Mouse (Mus musculus): ENCODE data around the gene Gmfg. TPM values are rescaled to one million over a fixed set of nuclear protein-coding genes. Genes with fewer than 3 reads are reported as not detected.
A peak's percentile ranks its signal among the peaks of the same experiment; 100 is the strongest.

Gene Gmfg
- polyA plus RNA-seq, 1 experiment from 2014 or later, result 9.6 TPM

GRCm38 (mm10) chr7:28490410-28490809 lies 53.2 kb downstream of the Gmfg start:
- no peak overlapping the region for H3K27ac ChIP-seq
- no peaks in the 10 kb centered on the region for H3K36me3 ChIP-seq
- no peak overlapping the region for H3K4me3 ChIP-seq
- ATAC-seq (replicated peaks; ENCODE audit: insufficient number of reproducible peaks, insufficient read depth, low FRiP score, low read depth), result no peak
- H3K9ac ChIP-seq, result no peak overlapping the region
- peak overlapping the region; percentile 25; the same call in 1 of the 2 replicates for H3K4me2 ChIP-seq
- H3K27me3 ChIP-seq, result peaks cover 16% of the 10 kb centered on the region; the same call in 1 of the 2 replicates
- no peaks in the 10 kb centered on the region for H3K9me3 ChIP-seq (replicated peaks)
- 3% methylated on average over 10 of the region's 10 CpGs for WGBS
- H3K4me1 ChIP-seq (replicated peaks), result peaks cover 9% of the 10 kb centered on the region

DNA sequence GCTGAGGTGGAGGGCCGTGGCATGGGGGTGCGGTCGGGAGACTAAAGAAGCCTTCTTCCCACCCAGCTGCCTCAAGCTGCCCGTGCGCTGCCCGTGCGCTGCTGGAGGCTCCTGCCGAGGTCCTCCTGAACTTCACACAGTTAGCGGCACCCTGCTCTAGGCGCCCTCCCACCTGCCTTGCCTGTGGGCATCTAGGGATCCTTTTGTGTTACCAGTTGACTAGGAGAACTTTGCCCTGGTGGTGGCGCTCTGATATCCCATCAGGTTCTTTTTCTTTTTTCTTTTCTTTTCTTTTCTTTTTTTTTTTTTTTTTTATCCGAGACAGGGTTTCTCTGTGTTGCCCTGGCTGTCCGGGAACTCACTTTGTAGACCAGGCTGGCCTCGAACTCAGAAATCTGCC lies 53.7 kb downstream of the Gmfg start:
- no peak for ATAC-seq (replicated peaks; ENCODE audit: insufficient number of reproducible peaks, insufficient read depth, low FRiP score, low read depth)
- Histone ChIP-seq H3K27me3 (peaks cover 16% of the 10 kb centered on the region; the same call in 1 of the 2 replicates), H3K4me2 (peak overlapping the region; percentile 25; the same call in 1 of the 2 replicates), H3K9me3 (replicated peaks) (no peaks in the 10 kb centered on the region), H3K36me3 (no peaks in the 10 kb centered on the region), H3K4me1 (replicated peaks) (peaks cover 9% of the 10 kb centered on the region), H3K4me3 (no peak overlapping the region), H3K27ac (no peak overlapping the region), H3K9ac (no peak overlapping the region)
- WGBS, result 28% methylated on average over 14 of the region's 14 CpGs

GRCm38 (mm10) chr7:28492310-28492709 lies 55.1 kb downstream of the Gmfg start:
- no peak overlapping the region for H3K4me3 ChIP-seq
- H3K9ac ChIP-seq, result no peak overlapping the region
- H3K36me3 ChIP-seq, result no peaks in the 10 kb centered on the region
- 83% methylated on average over 8 of the region's 8 CpGs for WGBS
- H3K4me1 ChIP-seq (replicated peaks), result peaks cover 9% of the 10 kb centered on the region
- H3K4me2 ChIP-seq, result no peak overlapping the region
- H3K27ac ChIP-seq, result no peak overlapping the region
- no peak for ATAC-seq (replicated peaks; ENCODE audit: insufficient number of reproducible peaks, insufficient read depth, low FRiP score, low read depth)
- H3K9me3 ChIP-seq (replicated peaks), result no peaks in the 10 kb centered on the region
- peaks cover 16% of the 10 kb centered on the region; the same call in 1 of the 2 replicates for H3K27me3 ChIP-seq

GRCm38 (mm10) chr7:28495426-28495825 lies 58.2 kb downstream of the Gmfg start:
- 76% methylated on average over 11 of the region's 11 CpGs for WGBS
- Histone ChIP-seq H3K27ac (no peak overlapping the region), H3K4me3 (no peak overlapping the region), H3K4me2 (no peak overlapping the region), H3K27me3 (no peaks in the 10 kb centered on the region), H3K36me3 (no peaks in the 10 kb centered on the region), H3K9ac (no peak overlapping the region), H3K4me1 (replicated peaks) (peaks cover 4% of the 10 kb centered on the region), H3K9me3 (replicated peaks) (no peaks in the 10 kb centered on the region)
- ATAC-seq (replicated peaks; ENCODE audit: insufficient number of reproducible peaks, insufficient read depth, low FRiP score, low read depth), result no peak

Other genes starting within 250 kb of the Gmfg start
- gene Eid2, start 169.6 kb upstream of the Gmfg start, polyA plus RNA-seq (2015; fragmentation: Nextera tagmentation; extraction: Ambion mirVana), result 5.2 and 5.9 TPM in 2 replicates
- 8.2 and 8.5 TPM in 2 replicates for gene Eid2b, start 159.7 kb upstream of the Gmfg start, polyA plus RNA-seq (2015; fragmentation: Nextera tagmentation; extraction: Ambion mirVana)
- gene Selenov, start 146.3 kb upstream of the Gmfg start, polyA plus RNA-seq (2015; fragmentation: Nextera tagmentation; extraction: Ambion mirVana), result not detected in 2 replicates
- gene Dll3, start 135.2 kb upstream of the Gmfg start, polyA plus RNA-seq (2015; fragmentation: Nextera tagmentation; extraction: Ambion mirVana), result 0.16 and 0.34 TPM in 2 replicates
- gene Timm50, start 125.4 kb upstream of the Gmfg start, polyA plus RNA-seq (2015; fragmentation: Nextera tagmentation; extraction: Ambion mirVana), result 101 and 117 TPM in 2 replicates
- gene Supt5, start 98.7 kb upstream of the Gmfg start, polyA plus RNA-seq (2015; fragmentation: Nextera tagmentation; extraction: Ambion mirVana), result 52.0 and 71.9 TPM in 2 replicates
- gene Rps16, start 86.8 kb upstream of the Gmfg start, polyA plus RNA-seq (2015; fragmentation: Nextera tagmentation; extraction: Ambion mirVana), result 534 and 573 TPM in 2 replicates
- 34.3 and 46.7 TPM in 2 replicates for gene Plekhg2, start 64.8 kb upstream of the Gmfg start, polyA plus RNA-seq (2015; fragmentation: Nextera tagmentation; extraction: Ambion mirVana)
- gene Zfp36, start 57.2 kb upstream of the Gmfg start, polyA plus RNA-seq (2015; fragmentation: Nextera tagmentation; extraction: Ambion mirVana), result 13.6 and 14.7 TPM in 2 replicates
- gene Med29, start 44.7 kb upstream of the Gmfg start, polyA plus RNA-seq (2015; fragmentation: Nextera tagmentation; extraction: Ambion mirVana), result 42.0 and 45.7 TPM in 2 replicates
- gene Paf1, start 44.5 kb upstream of the Gmfg start, polyA plus RNA-seq (2015; fragmentation: Nextera tagmentation; extraction: Ambion mirVana), result 66.8 and 73.0 TPM in 2 replicates
- 1.1 and 1.5 TPM in 2 replicates for gene Lrfn1, start 14.5 kb downstream of the Gmfg start, polyA plus RNA-seq (2015; fragmentation: Nextera tagmentation; extraction: Ambion mirVana)
- not detected in 2 replicates for gene Ifnl2, start 73.0 kb downstream of the Gmfg start, polyA plus RNA-seq (2015; fragmentation: Nextera tagmentation; extraction: Ambion mirVana)
- not detected in 2 replicates for gene Ifnl3, start 85.4 kb downstream of the Gmfg start, polyA plus RNA-seq (2015; fragmentation: Nextera tagmentation; extraction: Ambion mirVana)
- gene Sycn, start 103.4 kb downstream of the Gmfg start, polyA plus RNA-seq (2015; fragmentation: Nextera tagmentation; extraction: Ambion mirVana), result not detected in 2 replicates
- not detected in 2 replicates for gene Nccrp1, start 109.8 kb downstream of the Gmfg start, polyA plus RNA-seq (2015; fragmentation: Nextera tagmentation; extraction: Ambion mirVana)
- 17.9 and 25.6 TPM in 2 replicates for gene Samd4b, start 160.7 kb downstream of the Gmfg start, polyA plus RNA-seq (2015; fragmentation: Nextera tagmentation; extraction: Ambion mirVana)
- gene Pak4, start 160.7 kb downstream of the Gmfg start, polyA plus RNA-seq (2015; fragmentation: Nextera tagmentation; extraction: Ambion mirVana), result 23.3 and 32.3 TPM in 2 replicates
- gene Acp7, start 193.9 kb downstream of the Gmfg start, polyA plus RNA-seq (2015; fragmentation: Nextera tagmentation; extraction: Ambion mirVana), result not detected in 2 replicates